Mouse (Mus musculus) stomach, postnatal 0 days (tissue): ENCODE results near the gene Stard7.

Source experiments
- CTCF ChIP-seq: IDR thresholded peaks from 2 replicates; pipeline ENCODE4 v1.5.1; 2016; ENCODE audit warnings: antibody characterized with exemption, low read depth, mild to moderate bottlenecking, moderate library complexity
- EP300 ChIP-seq: optimal IDR thresholded peaks from 2 replicates; pipeline ENCODE3; 2016; ENCODE audit warnings: antibody characterized with exemption

DNA sequence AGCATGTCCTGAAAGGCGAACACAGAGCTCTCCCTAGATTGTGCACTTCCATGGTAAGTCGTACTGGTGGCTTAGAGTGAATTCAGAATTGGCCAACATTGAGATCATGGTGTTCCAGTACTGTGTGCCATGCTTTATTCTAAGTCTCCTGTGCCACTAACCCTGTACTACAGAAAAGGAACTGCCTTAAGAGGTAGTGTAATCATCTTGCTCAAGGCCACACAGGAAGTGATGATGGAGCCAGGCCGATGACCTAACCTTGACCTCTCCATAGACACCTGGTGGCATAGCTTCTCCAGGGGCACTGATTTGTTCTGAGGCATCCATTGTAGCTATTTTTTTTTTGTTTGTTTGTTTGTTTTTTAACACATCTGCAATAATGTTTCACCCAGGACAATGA, 31.9 kb downstream of the Stard7 start:
- TF ChIP-seq CTCF (no peak), EP300 (no peak)
